In genomic region chr8:107129171-107130025, GRCm38 (mm10) we compare ENCODE assay signal across 8 mouse cellular contexts. TPM values are rescaled to one million over a fixed set of nuclear protein-coding genes. Genes with fewer than 3 reads are reported as not detected.
DNase-seq lines count a peak whose midpoint lies in the region; ATAC-seq and TF ChIP-seq lines count a peak whose summit lies in the region.

No protein-coding gene starts in this region.

- no peak overlapping the region for H3ac ChIP-seq in myocyte (ENCODE audit: control insufficient read depth, insufficient read length)

- no peaks in the 10 kb centered on the region for H3K36me3 ChIP-seq in myocyte (ENCODE audit: control insufficient read depth, insufficient read depth)

- no peak overlapping the region for H3K4me3 ChIP-seq in myocyte

- peak; percentile 13 for DNase-seq in left cerebral cortex, postnatal 4 days
- no peak for DNase-seq in left cerebral cortex, postnatal 36 days (ENCODE audit: low spot score in 2 of 2)
- DNase-seq in adrenal gland, postnatal 36 days, result peak; percentile 90 to 91
- DNase-seq in kidney, adult 11 months, result peak; percentile 85
- DNase-seq in natural killer cell, adult 2 months (ENCODE audit: low spot score in 2 of 2), result no peak
- DNase-seq in frontal cortex, postnatal 36 days (ENCODE audit: low spot score in 2 of 2), result no peak

- H3K4me2 ChIP-seq in myocyte (ENCODE audit: low read depth), result peak overlapping the region; percentile 52

- no peaks in the 10 kb centered on the region for H3K79me2 ChIP-seq in myocyte (ENCODE audit: control insufficient read depth, insufficient read depth)

- H3K27me3 ChIP-seq in myocyte (ENCODE audit: control insufficient read depth, insufficient read depth, insufficient read length), result no peaks in the 10 kb centered on the region

- ATAC-seq in monocyte, adult 5-6 weeks (replicated peaks; ENCODE audit: insufficient number of reproducible peaks, low FRiP score, low TSS enrichment, poor library complexity, severe bottlenecking), result no peak

- intact Hi-C loops in left cerebral cortex, postnatal 4 days (cut with DNase I), result no loop called here
- intact Hi-C loops in left cerebral cortex, postnatal 36 days (cut with DNase I), result no loop called here

- no peak for TF ChIP-seq POLR2A in myocyte (IDR thresholded peaks at IDR 0.05; ENCODE audit: insufficient read length, low read depth)

TF ChIP-seq in myocyte, 11 proteins besides CTCF, POLR2A, EP300 and RAD21:
- TF ChIP-seq MAX (IDR thresholded peaks at IDR 0.05; ENCODE audit: low read depth) (no peak), REST (IDR thresholded peaks at IDR 0.05; ENCODE audit: insufficient read depth, insufficient read length) (no peak), USF1 (IDR thresholded peaks at IDR 0.05; ENCODE audit: low read depth) (peak; percentile 68), TCF3 (IDR thresholded peaks at IDR 0.05; ENCODE audit: insufficient read length, low read depth) (no peak), CEBPB (IDR thresholded peaks at IDR 0.05; ENCODE audit: insufficient read depth, poor library complexity, severe bottlenecking) (peak; percentile 39; the same call in 1 of the 2 replicates), E2F4 (IDR thresholded peaks at IDR 0.05; ENCODE audit: insufficient read depth) (no peak), SRF (IDR thresholded peaks at IDR 0.05; ENCODE audit: control insufficient read depth, insufficient read length, low read depth) (no peak), MYOD1 (IDR thresholded peaks at IDR 0.05; ENCODE audit: control insufficient read depth in 1 of 3, insufficient read length in 2 of 3, low read depth in 2 of 3) (peak in 1 of 3 experiments; percentile 51), POLR2AphosphoS2 (IDR thresholded peaks at IDR 0.05; ENCODE audit: insufficient read length, low read depth) (no peak), MYOG (IDR thresholded peaks at IDR 0.05; ENCODE audit: control insufficient read depth in 1 of 3, insufficient read depth in 1 of 3, insufficient read length in 2 of 3, low read depth in 2 of 3) (peak in 1 of 3 experiments; percentile 44), TCF12 (IDR thresholded peaks at IDR 0.05; ENCODE audit: insufficient read depth, poor library complexity, severe bottlenecking) (no peak)

RNA-seq across cellular contexts. Expression of gene Cyb5b, which starts 21.0 kb away (rescaled TPM):
- 10 to 100 TPM; 98.3 to 99.8 TPM for total RNA-seq in left cerebral cortex, postnatal 4 days (2021)
- 10 to 100 TPM; 88.3 to 91.7 TPM for total RNA-seq in left cerebral cortex, postnatal 36 days (2021)
- 100 to 1,000 TPM; 419 to 590 TPM for total RNA-seq in adrenal gland, postnatal 36 days (2021)
- polyA plus RNA-seq in myocyte (2012; fragmentation: generic; extraction: Trizol), result 48.3 TPM
- 31.0 to 54.2 TPM (median 39.3 TPM) in 3 replicates for total RNA-seq in monocyte, adult 5-6 weeks (2017)

RNA-seq across cellular contexts. Expression of gene Terf2, which starts 33.1 kb away (rescaled TPM):
- 10 to 100 TPM; 43.9 to 47.2 TPM for total RNA-seq in left cerebral cortex, postnatal 4 days (2021)
- total RNA-seq in left cerebral cortex, postnatal 36 days (2021), result 10 to 100 TPM; 37.9 to 38.3 TPM
- 10 to 100 TPM; 23.5 to 24.5 TPM for total RNA-seq in adrenal gland, postnatal 36 days (2021)
- polyA plus RNA-seq in myocyte (2012; fragmentation: generic; extraction: Trizol), result 14.7 TPM
- total RNA-seq in monocyte, adult 5-6 weeks (2017), result 11.3 to 22.7 TPM (median 13.9 TPM) in 3 replicates

Comparison
In these comparisons a context has a peak if more than half of its experiments do, and no peak if none do; other contexts are left out.
1. DNase-seq: peak in left cerebral cortex, postnatal 4 days (single experiment), adrenal gland, postnatal 36 days (2 of 2) and kidney, adult 11 months (single experiment); none in left cerebral cortex, postnatal 36 days (0 of 2), natural killer cell, adult 2 months (0 of 2) and frontal cortex, postnatal 36 days (0 of 2).